Mouse (Mus musculus) cerebellum, adult (tissue): ENCODE data around the gene C2cd4b.

ENCODE experiments used
- ATAC-seq: cut with Nextera tagmentation; 2 replicates; pipeline ENCODE4 v1.9.2; 2017; ENCODE audit warnings: mild to moderate bottlenecking, moderate library complexity, mixed read lengths; ENCODE audit not compliant: insufficient number of reproducible peaks, low FRiP score, low TSS enrichment

Gene C2cd4b

DNA sequence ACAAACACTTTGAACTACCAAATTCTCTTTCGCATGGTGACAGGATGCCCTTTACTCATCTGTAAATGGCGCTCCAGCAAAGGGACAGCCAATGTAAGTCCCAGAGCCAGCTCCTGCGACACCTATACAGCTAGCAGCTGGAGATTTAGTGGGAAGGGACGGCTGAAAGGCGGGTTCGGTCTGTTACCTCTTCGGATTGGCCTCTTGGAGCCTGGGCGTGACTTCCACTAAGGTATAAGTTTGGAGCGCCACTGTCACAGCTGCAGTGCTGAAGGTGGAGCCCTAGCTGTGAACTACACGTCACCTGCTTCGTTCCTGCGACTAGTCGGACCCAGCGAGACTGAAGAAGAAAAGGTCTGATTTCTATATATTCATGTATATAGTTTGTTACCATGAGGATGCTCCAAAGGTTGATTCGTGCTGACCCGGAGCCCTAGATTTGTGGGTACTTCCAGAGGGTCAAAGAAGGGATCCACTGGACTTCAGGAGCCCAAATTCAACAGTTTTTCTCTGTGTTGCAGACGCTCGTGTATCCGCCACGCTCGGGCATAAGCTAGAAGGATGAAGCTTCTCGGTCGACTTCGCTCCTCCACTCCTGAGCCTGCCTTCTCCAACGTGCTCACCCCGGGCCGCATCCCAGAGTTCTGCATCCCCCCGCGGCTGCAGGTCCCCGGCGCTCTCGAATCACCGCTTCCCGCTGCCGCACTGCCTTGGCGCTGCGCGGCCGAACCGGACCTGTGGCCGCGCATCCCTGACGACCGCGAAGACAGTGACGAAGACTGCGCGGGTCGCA, at the start of gene C2cd4b:
Gene C2cd4b, plus strand, starts transcription at position 275 of the 793 bp plus-strand sequence.
- ATAC-seq: 0 out of 2 replicates have a peak, but pooled peaks have one; percentile 7

DNA sequence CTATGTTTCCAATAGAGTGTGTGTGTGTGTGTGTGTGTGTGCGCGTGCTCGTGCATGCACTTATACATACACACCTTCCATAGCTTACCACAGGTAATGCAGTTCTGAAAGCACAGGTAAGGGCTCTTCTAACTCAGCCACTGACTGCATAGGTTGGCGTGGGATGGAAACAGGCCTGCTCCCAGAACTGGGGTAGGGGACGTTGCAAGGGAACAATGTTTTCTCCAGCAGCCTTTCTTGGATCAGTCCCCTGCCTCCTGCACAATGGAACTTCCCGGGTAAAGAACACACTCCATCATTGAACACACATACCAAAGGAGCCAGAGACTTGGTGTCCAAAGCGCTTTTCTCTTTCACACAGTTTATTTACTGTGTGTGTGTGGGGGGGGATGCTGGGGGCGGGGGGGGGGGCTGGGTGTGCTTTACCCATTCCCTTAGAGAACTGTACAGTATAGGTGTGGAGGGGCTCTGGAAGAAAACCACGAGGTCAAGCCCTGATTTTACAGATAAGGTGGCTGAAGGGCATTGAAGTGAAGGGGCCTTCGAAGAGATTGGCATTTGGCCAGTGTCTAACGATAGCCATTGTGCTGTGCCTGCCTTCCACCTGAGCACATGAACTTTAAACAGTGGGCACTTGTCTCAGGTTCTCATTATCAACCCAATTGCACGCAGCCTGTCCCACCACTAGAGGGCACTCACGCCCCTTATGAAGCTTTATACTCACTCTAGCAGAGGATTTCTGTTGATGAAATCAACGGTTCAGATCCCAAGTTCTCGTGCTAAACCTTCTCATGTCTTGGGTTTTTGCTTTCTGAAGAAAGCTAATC, 48.0 kb upstream of the C2cd4b start:
- ATAC-seq: no peak

DNA sequence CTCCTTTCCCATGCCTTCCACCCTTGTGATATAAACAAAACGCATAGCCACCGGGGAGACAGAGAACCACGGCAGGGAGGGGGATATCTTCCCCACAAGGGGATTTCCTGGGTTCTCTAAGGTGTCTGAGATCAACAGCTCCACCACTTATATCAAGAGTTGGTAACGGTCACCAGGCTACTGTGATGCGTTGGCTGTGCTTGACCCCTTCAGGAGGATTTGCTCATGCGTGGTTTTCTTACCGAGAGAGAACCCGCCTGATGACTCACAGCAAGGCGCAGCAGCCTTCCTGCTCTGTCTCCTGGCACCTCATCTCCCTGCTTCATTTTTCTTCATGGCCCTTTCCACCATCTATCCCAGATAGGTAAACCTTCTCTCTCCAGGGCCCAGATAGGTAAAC, 47.1 kb upstream of the C2cd4b start:
- no peak for ATAC-seq

DNA sequence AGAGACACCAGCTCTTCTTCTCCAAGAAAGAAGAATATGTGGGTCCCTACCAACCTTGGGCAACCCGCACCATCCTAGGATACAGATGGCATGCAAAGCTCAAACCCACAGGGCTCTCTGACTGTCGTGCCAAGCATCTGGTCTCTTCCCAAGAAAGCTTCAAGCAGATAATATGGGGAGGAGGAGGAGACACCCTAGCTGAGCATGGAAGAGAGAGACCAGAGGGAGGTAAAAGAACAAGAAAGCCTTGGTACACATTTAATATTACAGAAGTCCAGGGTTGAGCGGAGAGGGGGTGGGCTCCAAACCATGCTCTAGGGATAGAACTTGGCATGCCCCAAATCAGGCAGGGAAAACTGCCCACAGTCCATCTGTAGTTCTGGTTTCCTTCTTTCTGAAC, 42.2 kb upstream of the C2cd4b start:
- ATAC-seq: no peak

DNA sequence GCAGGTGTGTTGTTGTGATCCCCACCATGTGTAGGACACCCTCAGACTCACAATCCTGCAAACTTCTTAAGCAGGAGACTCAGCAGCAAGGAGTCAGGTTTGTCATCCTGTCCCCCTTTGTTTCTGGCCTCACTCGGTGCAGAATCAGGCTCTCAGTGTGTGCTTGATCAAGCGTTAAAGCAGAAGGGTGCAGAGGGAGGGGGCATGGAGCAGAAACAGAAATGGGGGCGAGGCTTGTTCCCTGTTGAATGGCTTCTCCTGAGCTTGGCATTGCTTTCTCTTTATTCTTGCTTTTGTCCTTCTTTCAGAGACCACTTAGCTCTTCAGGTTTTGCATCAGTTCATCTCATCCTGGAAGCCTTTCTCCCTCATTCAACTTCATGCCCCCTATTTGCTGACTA, 40.6 kb upstream of the C2cd4b start:
- ATAC-seq: no peak

DNA sequence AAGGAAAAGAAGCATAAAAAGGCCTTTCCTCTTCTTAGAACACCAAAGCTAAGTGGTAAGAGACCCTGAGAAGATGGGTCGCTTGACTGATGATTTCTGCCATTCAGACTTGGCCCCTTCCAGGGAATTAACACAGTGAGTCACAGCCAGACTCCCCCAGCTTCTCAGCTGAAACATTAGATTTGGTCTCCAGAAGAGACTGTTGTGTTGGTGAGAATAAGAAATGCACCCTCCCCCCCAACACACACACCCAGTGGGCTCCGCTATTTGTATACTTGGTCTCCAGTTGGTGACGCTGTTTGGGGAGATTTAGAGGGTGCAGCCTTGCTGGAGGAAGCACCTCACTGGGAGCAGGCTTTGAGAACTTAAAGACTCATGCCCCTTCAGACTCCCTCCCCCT, 39.1 kb upstream of the C2cd4b start:
- ATAC-seq: no peak

DNA sequence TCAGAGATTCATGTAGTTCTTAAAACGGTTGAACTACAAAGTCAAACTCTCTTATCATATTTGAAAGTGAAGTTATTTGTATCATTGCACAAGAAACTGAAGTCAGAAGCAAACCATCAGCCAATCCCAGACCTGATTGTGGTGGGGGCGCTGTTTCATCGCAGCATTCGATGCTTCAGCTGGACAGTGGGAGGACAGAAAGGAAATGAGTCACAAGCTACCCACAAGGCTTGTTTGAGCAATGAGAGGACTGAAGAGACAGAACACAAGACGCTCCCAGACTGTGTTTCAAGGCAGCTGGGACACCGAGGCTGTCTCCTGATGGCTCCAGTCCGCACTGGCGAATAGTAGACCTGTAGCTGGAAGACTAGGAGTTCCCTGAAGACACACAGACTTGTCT, 36.9 kb upstream of the C2cd4b start:
- no peak for ATAC-seq

DNA sequence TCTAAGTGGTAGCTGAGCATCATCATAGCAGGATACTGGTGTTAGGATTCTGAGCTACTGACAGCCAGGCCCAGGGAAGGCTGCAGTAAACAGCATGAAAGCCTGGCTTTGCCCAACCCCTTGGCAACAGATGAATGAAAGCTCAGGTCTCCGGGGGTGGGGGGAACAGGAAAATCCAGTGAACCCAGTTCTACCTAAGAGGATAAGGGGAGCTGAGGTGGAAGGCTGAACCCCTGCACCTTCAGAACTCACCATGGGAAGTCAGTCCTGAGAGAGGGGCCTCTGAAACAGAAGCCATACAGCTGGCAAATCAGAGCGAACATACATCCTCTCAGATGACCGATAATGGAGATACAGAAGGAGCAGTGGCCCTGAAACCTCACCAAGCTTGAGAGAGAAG, 34.0 kb upstream of the C2cd4b start:
- no peak for ATAC-seq

DNA sequence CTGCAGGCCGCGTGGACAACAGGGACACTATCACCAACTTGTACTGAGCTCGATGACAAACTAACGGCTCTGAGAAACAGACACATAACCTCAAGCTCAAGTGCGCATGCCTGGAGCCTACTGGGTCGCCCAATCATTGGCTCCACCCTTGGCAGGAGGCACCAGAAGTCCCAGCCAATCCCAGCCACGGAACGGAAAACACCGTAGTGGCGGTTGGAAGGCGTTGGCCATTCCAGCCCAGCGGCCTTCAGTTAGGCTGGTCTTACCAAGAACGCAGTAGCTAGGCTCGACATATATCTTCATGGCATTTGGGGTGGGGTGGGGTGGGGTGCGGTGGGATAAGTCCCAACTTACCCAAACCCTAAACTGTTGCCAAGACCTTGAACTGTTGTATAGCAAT, 25.5 kb upstream of the C2cd4b start:
- ATAC-seq: no peak

DNA sequence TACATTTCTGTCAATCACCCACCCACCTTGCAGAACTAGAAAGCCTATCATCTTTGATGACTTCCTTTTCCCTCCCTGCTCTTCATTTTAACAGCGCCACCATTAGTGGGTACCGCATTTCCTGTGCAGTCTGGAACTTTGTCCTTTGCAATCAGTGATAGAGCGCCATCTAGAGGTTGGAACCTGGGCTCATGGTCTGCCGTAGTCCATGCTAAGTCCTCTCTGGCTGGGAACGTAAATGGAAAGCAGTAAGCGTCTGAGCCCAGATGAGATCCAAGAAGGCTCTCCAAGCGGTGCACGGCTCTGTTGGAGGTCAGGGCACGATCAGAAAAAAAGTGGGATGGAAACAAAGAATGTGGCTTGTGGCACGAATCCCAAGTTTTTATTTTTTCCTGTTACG, 23.8 kb upstream of the C2cd4b start:
- ATAC-seq: no peak; the same call in 1 of the 2 replicates

DNA sequence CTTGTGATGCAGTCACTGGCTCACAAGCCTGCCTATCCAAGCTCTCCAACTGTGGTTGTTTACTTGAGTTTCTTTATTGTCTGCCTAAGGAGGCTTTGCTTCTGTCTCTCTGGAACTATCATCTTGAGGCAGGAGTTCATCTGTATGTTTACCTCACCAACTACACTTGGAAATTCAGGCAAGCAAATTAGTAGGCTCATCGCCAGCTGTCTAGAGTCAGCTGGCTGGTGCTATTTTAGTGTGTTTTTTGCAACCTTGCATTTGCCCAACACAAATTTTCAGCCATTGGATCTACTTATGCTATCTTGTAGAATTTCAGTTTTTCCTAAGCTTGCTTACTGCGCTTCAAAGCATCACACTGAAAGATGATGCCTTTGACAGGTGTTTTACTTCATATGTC, 18.0 kb upstream of the C2cd4b start:
- ATAC-seq: no peak

DNA sequence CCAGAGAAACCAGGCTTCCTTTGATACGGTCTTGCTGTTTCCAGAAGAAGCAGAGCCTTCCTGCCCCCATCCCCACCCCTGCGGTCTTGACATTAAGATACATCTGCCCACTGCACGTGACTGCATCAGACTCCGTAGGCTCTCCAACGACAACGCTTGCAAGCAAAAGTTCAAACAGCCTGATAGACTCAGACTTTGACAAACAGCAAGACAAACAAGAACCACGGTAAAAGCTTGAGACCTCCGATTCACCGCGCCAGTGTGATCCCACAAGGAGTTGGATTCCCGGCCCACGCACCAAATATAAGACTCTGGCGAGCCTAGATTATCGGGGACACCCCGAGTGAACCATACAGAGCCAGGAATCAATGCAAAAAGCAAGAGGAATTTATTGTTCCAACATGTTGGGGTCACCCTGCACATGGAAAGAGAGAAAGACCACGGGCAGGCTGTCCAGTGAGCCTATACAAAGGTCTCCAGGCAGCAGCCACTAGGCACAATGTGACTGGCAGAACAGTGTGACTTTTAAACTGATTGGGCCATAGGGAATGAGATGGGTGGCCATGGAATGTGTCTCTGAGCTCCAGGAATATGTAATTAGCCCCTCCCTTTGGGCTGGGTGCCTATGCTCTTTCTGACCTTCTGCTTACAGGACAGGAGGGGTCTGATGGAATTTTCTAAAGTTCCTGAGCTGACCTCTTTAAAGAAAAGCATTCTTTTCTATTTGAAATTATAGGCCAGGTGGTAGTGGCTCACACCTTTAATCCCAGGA, 5.6 kb upstream of the C2cd4b start:
- ATAC-seq: no peak

DNA sequence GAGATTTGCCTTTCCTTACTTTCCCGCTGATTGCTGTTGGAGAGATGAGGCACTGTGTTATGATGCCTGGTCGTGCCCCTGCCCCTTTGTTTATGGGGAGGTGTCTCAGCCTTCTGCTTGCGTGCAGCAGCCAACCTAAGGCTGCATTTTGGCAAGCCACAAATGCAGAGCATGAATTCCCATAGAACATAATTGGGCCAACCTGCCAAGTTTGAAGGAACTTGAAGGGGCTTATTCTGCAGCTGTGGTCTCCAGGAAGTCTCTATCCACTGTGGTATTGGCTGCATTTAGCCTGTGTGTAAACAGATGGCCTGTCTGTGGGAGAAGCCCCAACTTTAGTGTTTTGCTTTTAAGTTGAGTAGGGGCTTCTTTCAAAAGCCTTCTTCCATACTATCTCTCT, 4.5 kb upstream of the C2cd4b start:
- ATAC-seq: no peak

DNA sequence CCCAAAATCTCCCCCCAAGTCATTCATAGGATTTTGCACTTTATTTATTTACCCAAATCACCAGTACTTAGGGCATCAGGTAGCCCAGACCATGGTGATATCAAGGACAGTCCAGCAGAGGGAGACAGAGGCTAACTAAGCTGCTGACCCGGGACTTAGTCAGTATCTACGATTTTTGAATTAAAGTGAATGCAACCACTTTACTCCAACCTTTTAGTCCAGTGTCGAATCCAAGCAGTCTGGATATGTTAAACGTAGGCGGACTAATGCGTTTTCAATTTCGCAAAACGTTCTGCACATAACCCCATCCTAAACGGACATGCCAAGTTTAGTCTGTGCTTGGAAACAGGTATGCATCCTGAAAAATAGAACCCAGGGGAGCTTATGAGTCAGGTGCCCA, 551 bp upstream of the C2cd4b start:
- peak; percentile 71; the same call in 1 of the 2 replicates for ATAC-seq

DNA sequence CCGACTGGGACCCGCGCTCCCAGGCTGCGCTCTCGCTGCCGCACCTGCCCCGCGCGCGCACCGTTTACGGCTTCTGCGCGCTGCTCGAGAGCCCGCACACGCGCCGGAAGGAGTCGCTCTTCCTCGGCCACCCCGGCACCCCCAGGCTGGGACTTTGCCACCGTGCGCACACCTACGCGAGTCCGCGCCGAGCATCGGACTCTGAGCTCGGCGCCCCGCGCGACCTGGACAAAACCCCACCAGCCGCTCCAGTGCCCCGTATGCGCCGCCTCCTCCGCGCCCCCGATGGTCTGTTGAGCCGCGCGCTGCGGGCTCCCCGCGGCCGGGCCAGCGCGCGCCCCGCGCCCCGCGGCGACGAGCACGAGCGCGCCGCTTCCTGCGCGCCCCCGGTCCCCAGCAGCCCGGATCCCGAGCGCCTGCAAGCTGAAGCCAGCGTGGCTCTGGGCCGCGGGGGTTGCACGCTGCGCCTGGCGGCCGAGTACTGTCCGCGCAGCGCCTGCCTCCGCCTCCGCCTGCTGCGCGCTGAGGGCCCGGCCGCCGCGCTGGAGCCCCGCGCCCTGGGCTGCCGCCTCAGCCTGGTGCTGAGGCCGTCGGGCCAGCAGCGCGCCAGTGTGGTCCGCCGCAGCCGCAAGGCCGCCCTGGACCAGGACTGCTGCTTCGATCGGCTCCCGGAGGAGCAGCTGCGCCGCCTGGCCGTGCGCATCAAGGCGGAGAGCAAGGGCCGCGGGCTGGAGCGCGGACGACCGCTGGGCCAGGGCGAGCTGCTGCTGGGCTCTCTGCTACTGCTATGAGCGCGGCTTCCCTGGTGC, 923 bp downstream of the C2cd4b start:
- peak; percentile 74 for ATAC-seq

DNA sequence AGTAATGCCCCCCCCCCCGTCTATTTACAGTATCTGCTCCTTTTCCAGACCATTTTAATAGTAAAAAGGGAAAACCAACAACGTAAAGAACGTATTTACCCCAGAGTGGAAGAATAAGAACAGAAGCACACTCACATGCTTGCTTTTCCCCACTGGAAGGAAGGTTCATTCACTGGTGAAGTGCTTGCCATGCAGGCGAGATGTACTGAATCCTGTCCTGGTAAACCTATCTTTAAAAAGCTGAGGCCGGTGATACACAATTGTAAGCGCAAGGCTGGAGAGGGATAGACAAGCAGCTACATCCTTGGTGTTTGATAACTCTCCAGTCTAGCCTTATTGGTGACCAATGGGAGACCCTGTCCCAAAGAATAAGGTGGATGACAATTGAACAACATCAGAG, 1.8 kb downstream of the C2cd4b start:
- ATAC-seq: no peak

DNA sequence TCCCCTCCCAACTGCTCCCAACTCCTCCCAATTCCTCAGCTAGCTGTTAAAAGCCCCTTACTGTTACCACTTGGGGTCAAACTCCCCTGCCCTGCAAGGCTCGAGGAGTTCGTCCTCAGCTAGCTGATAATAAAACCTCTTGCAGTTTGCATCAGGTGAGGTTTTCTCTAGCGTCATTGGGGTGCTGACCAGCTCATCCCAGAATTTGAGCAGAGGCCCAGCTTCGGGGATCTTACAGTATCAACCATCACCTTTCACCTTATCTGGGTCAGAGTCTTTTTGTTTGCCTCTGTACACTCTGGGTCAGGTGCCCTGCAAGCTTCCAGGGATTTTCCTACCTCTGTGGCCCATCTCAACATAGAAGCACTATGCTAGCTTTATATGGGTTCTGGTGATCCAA, 4.1 kb downstream of the C2cd4b start:
- no peak for ATAC-seq

DNA sequence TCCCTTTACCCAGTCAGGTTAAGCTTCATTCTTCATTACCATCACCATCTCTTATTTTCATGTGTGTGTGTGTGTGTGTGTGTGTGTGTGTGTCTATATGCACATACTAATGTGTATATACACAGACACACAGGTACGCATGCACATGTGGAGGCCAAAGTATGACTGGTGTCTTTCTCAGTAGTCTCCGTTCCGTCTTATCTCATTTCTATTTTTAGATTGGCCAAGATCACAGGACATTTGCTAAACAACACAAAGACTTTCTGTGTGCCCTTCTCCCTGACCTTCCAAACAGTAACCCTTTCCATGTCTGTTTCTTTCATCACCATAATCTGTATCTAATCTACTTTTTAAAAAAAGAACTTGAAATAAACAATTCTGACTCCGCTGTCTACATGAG, 7.2 kb downstream of the C2cd4b start:
- no peak for ATAC-seq

DNA sequence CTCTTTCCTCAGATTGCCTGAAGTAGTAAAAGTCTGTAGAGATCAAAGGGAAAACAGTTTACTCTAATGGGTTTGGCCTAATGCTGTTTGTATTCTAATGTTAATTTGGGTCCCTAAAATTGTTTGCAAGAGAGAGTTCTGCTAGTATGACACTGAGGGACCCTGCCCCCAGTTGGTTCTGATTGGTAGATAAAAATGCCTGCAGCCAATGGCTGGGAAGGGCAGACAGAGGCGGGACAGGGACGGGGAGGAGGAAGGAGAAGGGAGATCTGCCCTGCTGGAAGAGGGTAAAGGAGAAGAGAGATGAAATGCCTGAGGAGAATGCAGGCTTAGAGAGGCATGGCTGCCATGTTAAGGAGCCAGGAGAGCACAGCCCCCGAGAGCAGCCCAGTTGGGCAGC, 7.7 kb downstream of the C2cd4b start:
- no peak for ATAC-seq

DNA sequence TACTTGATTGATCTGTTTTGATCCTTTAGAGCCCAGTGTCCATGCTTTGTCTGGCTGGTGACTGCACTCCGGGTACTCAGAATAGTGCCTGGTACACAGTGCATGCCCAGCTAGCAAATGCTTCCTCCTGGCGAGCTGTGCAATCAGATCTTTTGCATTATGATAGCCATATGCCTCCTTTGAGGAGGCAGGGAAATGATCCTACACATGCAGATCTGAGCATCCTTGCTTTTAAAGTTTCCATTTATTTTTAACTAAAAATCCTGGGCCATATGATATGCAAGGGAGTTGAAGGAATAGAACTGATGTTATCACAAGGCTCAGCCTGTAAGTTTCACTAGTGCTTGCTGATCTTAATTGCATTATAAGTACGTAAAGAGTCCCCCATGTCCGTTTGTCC, 9.6 kb downstream of the C2cd4b start:
- no peak for ATAC-seq
